Mouse (Mus musculus): ENCODE measurements around the gene Znrf2. TPM values are rescaled to one million over a fixed set of nuclear protein-coding genes. Genes with fewer than 3 reads are reported as not detected.

Gene Znrf2
- total and polyA plus RNA-seq, 3 experiments, result 16.1 to 21.3 TPM; not detected in 1

GRCm38 (mm10) chr6:54794991-54795390, 21.7 kb upstream of the Znrf2 start:
- Histone ChIP-seq H3K27ac (ENCODE audit: control insufficient read depth, low read depth, low read length) (no peak overlapping the region), H3K9ac (ENCODE audit: control insufficient read depth, low read depth, low read length, poor library complexity, severe bottlenecking) (no peak overlapping the region), H3K4me3 (ENCODE audit: control insufficient read depth in 1 of 2, insufficient read depth in 1 of 2, low read depth in 2 of 2, low read length in 2 of 2) (no peak overlapping the region), H3K4me1 (ENCODE audit: control insufficient read depth in 1 of 2, insufficient read depth in 2 of 2, low read length in 2 of 2) (no peaks in the 10 kb centered on the region), H3K79me2 (ENCODE audit: control insufficient read depth, insufficient read depth, low read length, poor library complexity) (no peaks in the 10 kb centered on the region), H3K9me3 (replicated peaks; ENCODE audit: insufficient read depth, low read length) (no peaks in the 10 kb centered on the region), H3K36me3 (ENCODE audit: control insufficient read depth in 1 of 2, insufficient read depth in 2 of 2, low read length in 2 of 2) (no peaks in the 10 kb centered on the region), H3K27me3 (ENCODE audit: control insufficient read depth in 1 of 2, insufficient read depth in 2 of 2, low read length in 2 of 2) (peaks cover 2 to 5% of the 10 kb centered on the region in 2 experiments)
- TF ChIP-seq RCOR1 (IDR thresholded peaks at IDR 0.05; ENCODE audit: low read depth, low read length), result no peak
- TF ChIP-seq ZNF384 (IDR thresholded peaks at IDR 0.05; ENCODE audit: low read depth, low read length), result no peak
- DNase-seq (ENCODE audit: low read depth, low spot score), result no peak

GRCm38 (mm10) chr6:54795971-54796370, 20.7 kb upstream of the Znrf2 start:
- H3K27me3 ChIP-seq (ENCODE audit: control insufficient read depth in 1 of 2, insufficient read depth in 2 of 2, low read length in 2 of 2), result peaks cover 2 to 3% of the 10 kb centered on the region in 2 experiments; a peak in 3 of 4 replicates
- H3K9ac ChIP-seq (ENCODE audit: control insufficient read depth, low read depth, low read length, poor library complexity, severe bottlenecking), result no peak overlapping the region
- no peak overlapping the region for H3K27ac ChIP-seq (ENCODE audit: control insufficient read depth, low read depth, low read length)
- no peak for DNase-seq (ENCODE audit: low read depth, low spot score)
- H3K9me3 ChIP-seq (replicated peaks; ENCODE audit: insufficient read depth, low read length), result no peaks in the 10 kb centered on the region
- TF ChIP-seq ZNF384 (IDR thresholded peaks at IDR 0.05; ENCODE audit: low read depth, low read length), result no peak
- TF ChIP-seq NRF1 (IDR thresholded peaks at IDR 0.05; ENCODE audit: insufficient read depth, low read depth, low read length, poor library complexity, severe bottlenecking), result no peak
- TF ChIP-seq POLR2AphosphoS2 (IDR thresholded peaks at IDR 0.05; ENCODE audit: low read length), result no peak
- TF ChIP-seq ZKSCAN1 (IDR thresholded peaks at IDR 0.05; ENCODE audit: low read depth, low read length), result no peak
- TF ChIP-seq RAD21 (IDR thresholded peaks at IDR 0.05; ENCODE audit: low read depth, low read length), result no peak
- no peak for TF ChIP-seq ETS1 (IDR thresholded peaks at IDR 0.05; ENCODE audit: low read depth, low read length)
- no peak for TF ChIP-seq TBP (IDR thresholded peaks at IDR 0.05; ENCODE audit: low read depth, low read length)
- TF ChIP-seq MYC (IDR thresholded peaks at IDR 0.05; ENCODE audit: low read depth, low read length), result no peak
- no peak for TF ChIP-seq KAT2A (conservative IDR thresholded peaks at IDR 0.05; ENCODE audit: low read depth, low read length)
- no peak for TF ChIP-seq TCF12 (IDR thresholded peaks at IDR 0.05; ENCODE audit: low read depth, low read length)
- TF ChIP-seq UBTF (IDR thresholded peaks at IDR 0.05; ENCODE audit: borderline replicate concordance, insufficient read depth, low read depth, low read length), result no peak
- TF ChIP-seq USF2 (IDR thresholded peaks at IDR 0.05; ENCODE audit: borderline replicate concordance in 1 of 2, insufficient read depth in 1 of 2, low read depth in 1 of 2, low read length in 2 of 2), result no peak
- TF ChIP-seq NELFE (IDR thresholded peaks at IDR 0.05; ENCODE audit: low read depth, low read length), result no peak
- no peak for TF ChIP-seq CTCF (IDR thresholded peaks at IDR 0.05 in 2 of 3, conservative IDR thresholded peaks at IDR 0.05 in 1 of 3; ENCODE audit: control insufficient read depth in 1 of 3, insufficient read depth in 1 of 3, low read depth in 2 of 3, low read length in 3 of 3, poor library complexity in 1 of 3, severe bottlenecking in 1 of 3)
- TF ChIP-seq MYB (IDR thresholded peaks at IDR 0.05; ENCODE audit: low read depth, low read length), result no peak
- no peak for TF ChIP-seq ELF1 (IDR thresholded peaks at IDR 0.05; ENCODE audit: low read depth, low read length)
- TF ChIP-seq GABPA (IDR thresholded peaks at IDR 0.05; ENCODE audit: low read depth, low read length), result no peak
- TF ChIP-seq MAX (IDR thresholded peaks at IDR 0.05; ENCODE audit: low read length), result no peak
- H3K4me3 ChIP-seq (ENCODE audit: control insufficient read depth in 1 of 2, insufficient read depth in 1 of 2, low read depth in 2 of 2, low read length in 2 of 2), result no peak overlapping the region
- H3K36me3 ChIP-seq (ENCODE audit: control insufficient read depth in 1 of 2, insufficient read depth in 2 of 2, low read length in 2 of 2), result no peaks in the 10 kb centered on the region
- no peaks in the 10 kb centered on the region for H3K4me1 ChIP-seq (ENCODE audit: control insufficient read depth in 1 of 2, insufficient read depth in 2 of 2, low read length in 2 of 2)
- no peaks in the 10 kb centered on the region for H3K79me2 ChIP-seq (ENCODE audit: control insufficient read depth, insufficient read depth, low read length, poor library complexity)
